Mouse (Mus musculus) kidney, embryonic 14.5 days (tissue): ENCODE data around the gene Pip5kl1. TPM values are rescaled to one million over a fixed set of nuclear protein-coding genes. Genes with fewer than 3 reads are reported as not detected.
A peak's percentile ranks its signal among the peaks of the same experiment; 100 is the strongest.

Experiments
- ATAC-seq: fragments of 200-750 bp; cut with Nextera tagmentation; 2 replicates; pipeline ENCODE4 v1.8.0; 2017; ENCODE audit warnings: moderate number of reproducible peaks, mild to moderate bottlenecking, moderate TSS enrichment, moderate library complexity; ENCODE audit not compliant: low FRiP score, low TSS enrichment
- H3K27ac ChIP-seq: fragments of 300-500 bp; sonication (generic); 2 replicates; pipeline ENCODE4 v1.5.1; 2014; ENCODE audit warnings: low read depth, mild to moderate bottlenecking, low read length, moderate library complexity, mixed read lengths
- H3K27me3 ChIP-seq: fragments of 300-500 bp; sonication (generic); 2 replicates; pipeline ENCODE4 v1.6.1; 2014; ENCODE audit warnings: mild to moderate bottlenecking, low read length; ENCODE audit not compliant: control insufficient read depth, insufficient read depth
- H3K36me3 ChIP-seq: fragments of 300-500 bp; sonication (generic); 2 replicates; pipeline ENCODE4 v1.6.1; 2014; ENCODE audit warnings: low read length, mixed read lengths; ENCODE audit not compliant: control insufficient read depth, insufficient read depth
- H3K4me1 ChIP-seq: fragments of 300-500 bp; sonication (generic); 2 replicates; pipeline ENCODE4 v1.6.1; 2014; ENCODE audit warnings: low read length, mixed read lengths; ENCODE audit not compliant: control insufficient read depth, insufficient read depth
- H3K4me2 ChIP-seq: fragments of 300-500 bp; sonication (generic); replicated peaks from 2 replicates; pipeline ENCODE4 v1.6.1; 2014; ENCODE audit warnings: low read depth, mild to moderate bottlenecking, low read length
- H3K4me3 ChIP-seq: fragments of 300-500 bp; sonication (generic); 2 replicates; pipeline ENCODE4 v1.5.1; 2014; ENCODE audit warnings: mild to moderate bottlenecking, low read length
- H3K9ac ChIP-seq: fragments of 300-500 bp; sonication (generic); 2 replicates; pipeline ENCODE4 v1.6.1; 2014; ENCODE audit warnings: low read depth, mild to moderate bottlenecking, low read length, moderate library complexity
- H3K9me3 ChIP-seq: fragments of 300-500 bp; sonication (generic); 2 replicates; pipeline ENCODE4 v1.6.1; 2016; ENCODE audit warnings: low read length; ENCODE audit not compliant: control insufficient read depth
- WGBS: fragments of 180-500 bp; shearing (Covaris S2); extraction: QIAGEN DNeasy Blood & Tissue Kit; methylation state at CpG from one replicate; pipeline ENCODE4 v1.1.7; 2014; 5-methylcytosine and 5-hydroxymethylcytosine counted together
- polyA plus RNA-seq: library from polyadenylated mRNA; unstranded; fragments of >200 nt; fragmentation: Nextera tagmentation; extraction: Ambion mirVana; gene quantifications from 2 replicates; pipeline ENCODE4 v1.2.1, GENCODE M21; 2014

The Pip5kl1 gene
- polyA plus RNA-seq, 1 experiment from 2014 or later = 2.3 TPM

- Histone ChIP-seq H3K9ac (no peak overlapping the region), H3K36me3 (no peaks in the 10 kb centered on the region), H3K27me3 (no peaks in the 10 kb centered on the region), H3K4me2 (no peak overlapping the region), H3K4me1 (peaks cover 25% of the 10 kb centered on the region), H3K4me3 (no peak overlapping the region), H3K9me3 (no peaks in the 10 kb centered on the region), H3K27ac (no peak overlapping the region)
- WGBS = 51% methylated on average over 7 of the region's 7 CpGs
- ATAC-seq = peak; percentile 61
Measured at GRCm38 (mm10) chr2:32631737-32632394, 57.3 kb downstream of the Pip5kl1 start.

Other genes with a start within 250 kb of the Pip5kl1 start
- 36.2 and 50.3 TPM in 2 replicates for gene Ciz1, start 222.5 kb upstream of the Pip5kl1 start, polyA plus RNA-seq
- 8.4 and 11.5 TPM in 2 replicates for gene Dnm1, start 221.5 kb upstream of the Pip5kl1 start, polyA plus RNA-seq
- gene 1110008P14Rik, start 192.9 kb upstream of the Pip5kl1 start, polyA plus RNA-seq = 50.1 and 52.0 TPM in 2 replicates
- gene Lcn2, start 186.5 kb upstream of the Pip5kl1 start, polyA plus RNA-seq = 1.6 and 1.7 TPM in 2 replicates
- 32.2 and 36.4 TPM in 2 replicates for gene Ptges2, start 178.9 kb upstream of the Pip5kl1 start, polyA plus RNA-seq
- gene Naif1, start 124.3 kb upstream of the Pip5kl1 start, polyA plus RNA-seq = 6.4 and 6.8 TPM in 2 replicates
- 10.7 and 14.8 TPM in 2 replicates for gene Slc25a25, start 123.4 kb upstream of the Pip5kl1 start, polyA plus RNA-seq
- gene Fam102a, start 39.5 kb upstream of the Pip5kl1 start, polyA plus RNA-seq = 12.2 and 16.9 TPM in 2 replicates
- 105 and 126 TPM in 2 replicates for gene Dpm2, start 3.9 kb upstream of the Pip5kl1 start, polyA plus RNA-seq
- 0.14 TPM in 1 of 2 replicates, not detected in the other for gene 9430097D07Rik, start 887 bp downstream of the Pip5kl1 start, polyA plus RNA-seq
- gene St6galnac4, start 12.3 kb downstream of the Pip5kl1 start, polyA plus RNA-seq = 15.6 and 20.0 TPM in 2 replicates
- gene St6galnac6, start 24.9 kb downstream of the Pip5kl1 start, polyA plus RNA-seq = 7.0 and 8.7 TPM in 2 replicates
- 22.1 and 25.5 TPM in 2 replicates for gene Ak1, start 47.0 kb downstream of the Pip5kl1 start, polyA plus RNA-seq
- gene Eng, start 71.8 kb downstream of the Pip5kl1 start, polyA plus RNA-seq = 34.1 and 55.9 TPM in 2 replicates
- gene Fpgs, start 129.3 kb downstream of the Pip5kl1 start, polyA plus RNA-seq = 27.1 and 33.2 TPM in 2 replicates
- gene Cdk9, start 138.3 kb downstream of the Pip5kl1 start, polyA plus RNA-seq = 105 and 106 TPM in 2 replicates
- 19.8 and 25.4 TPM in 2 replicates for gene Sh2d3c, start 146.3 kb downstream of the Pip5kl1 start, polyA plus RNA-seq
- not detected in 2 replicates for gene 6330409D20Rik, start 166.2 kb downstream of the Pip5kl1 start, polyA plus RNA-seq
- 75.6 and 76.8 TPM in 2 replicates for gene Tor2a, start 182.4 kb downstream of the Pip5kl1 start, polyA plus RNA-seq
- gene Ttc16, start 200.8 kb downstream of the Pip5kl1 start, polyA plus RNA-seq = 0.30 TPM in 1 of 2 replicates, not detected in the other
- gene Ptrh1, start 201.0 kb downstream of the Pip5kl1 start, polyA plus RNA-seq = 3.3 and 5.8 TPM in 2 replicates
- 0.11 and 0.39 TPM in 2 replicates for gene Cfap157, start 209.6 kb downstream of the Pip5kl1 start, polyA plus RNA-seq